Mouse (Mus musculus) lung, embryonic 15.5 days (tissue): Measurements from ENCODE around the gene Acad11. TPM values are rescaled to one million over a fixed set of nuclear protein-coding genes. Genes with fewer than 3 reads are reported as not detected.
A peak's percentile ranks its signal among the peaks of the same experiment; 100 is the strongest.

ENCODE experiments used
- ATAC-seq: fragments of 200-750 bp; cut with Nextera tagmentation; 2 replicates; pipeline ENCODE4 v1.8.0; 2017; ENCODE audit warnings: moderate number of reproducible peaks, borderline replicate concordance; ENCODE audit not compliant: low FRiP score, low TSS enrichment; ENCODE audit errors: extremely low read depth
- H3K27ac ChIP-seq: fragments of 300-500 bp; sonication (generic); 2 replicates; pipeline ENCODE4 v1.5.1; 2015; ENCODE audit warnings: moderate library complexity, mild to moderate bottlenecking, inconsistent platforms
- H3K27me3 ChIP-seq: fragments of 300-500 bp; sonication (generic); 2 replicates; pipeline ENCODE4 v1.6.1; 2015; ENCODE audit warnings: inconsistent platforms
- H3K36me3 ChIP-seq: fragments of 300-500 bp; sonication (generic); 2 replicates; pipeline ENCODE4 v1.6.1; 2015; ENCODE audit warnings: inconsistent platforms
- H3K4me1 ChIP-seq: fragments of 300-500 bp; sonication (generic); 2 replicates; pipeline ENCODE4 v1.6.1; 2015; ENCODE audit warnings: inconsistent platforms
- H3K4me2 ChIP-seq: fragments of 300-500 bp; sonication (generic); 2 replicates; pipeline ENCODE4 v1.6.1; 2015; ENCODE audit warnings: inconsistent platforms, mild to moderate bottlenecking, moderate library complexity
- H3K4me3 ChIP-seq: fragments of 300-500 bp; sonication (generic); 2 replicates; pipeline ENCODE4 v1.5.1; 2015; ENCODE audit warnings: mild to moderate bottlenecking, inconsistent platforms
- H3K9ac ChIP-seq: fragments of 300-500 bp; sonication (generic); 2 replicates; pipeline ENCODE4 v1.6.1; 2015; ENCODE audit warnings: inconsistent platforms
- H3K9me3 ChIP-seq: fragments of 300-500 bp; sonication (generic); 2 replicates; pipeline ENCODE4 v1.6.1; 2016; ENCODE audit warnings: inconsistent platforms
- WGBS: fragments of 180-500 bp; shearing (Covaris S2); methylation state at CpG from one replicate; pipeline ENCODE4 v1.1.7; 2015; 5-methylcytosine and 5-hydroxymethylcytosine counted together
- polyA plus RNA-seq: library from polyadenylated mRNA; unstranded; fragments of >200 nt; fragmentation: Nextera tagmentation; extraction: Ambion mirVana; gene quantifications from 2 replicates; pipeline ENCODE4 v1.2.1, GENCODE M21; 2015

Acad11 gene
- polyA plus RNA-seq, 1 experiment from 2014 or later, result 10.8 TPM

DNA sequence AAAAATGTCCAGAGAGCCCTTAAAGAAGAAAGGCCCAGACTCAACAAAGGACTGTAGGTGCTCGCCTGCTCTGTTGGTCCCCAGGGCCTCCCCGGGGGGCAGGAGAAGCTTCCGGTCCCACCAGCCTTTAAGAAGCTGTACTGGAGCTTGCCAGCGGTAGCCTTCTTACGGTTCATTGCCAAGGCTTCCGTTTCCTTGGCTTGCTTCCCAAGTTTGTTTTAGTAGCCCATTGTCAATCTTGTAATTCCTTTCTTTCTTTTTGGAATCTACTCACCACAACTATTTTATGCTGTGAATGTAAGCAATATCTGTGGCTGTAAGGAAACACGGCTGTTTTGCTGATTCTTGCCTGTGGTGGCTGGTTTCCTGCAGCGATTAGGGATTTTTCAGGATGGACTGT, 25.4 kb downstream of the Acad11 start:
- peak; percentile 55; the same call in 1 of the 2 replicates for ATAC-seq
- peak overlapping the region; percentile 75 for H3K27ac ChIP-seq
- H3K4me3 ChIP-seq, result no peak overlapping the region
- H3K4me1 ChIP-seq, result peaks cover 10% of the 10 kb centered on the region
- H3K27me3 ChIP-seq, result no peaks in the 10 kb centered on the region
- H3K36me3 ChIP-seq, result no peaks in the 10 kb centered on the region
- 38% methylated on average over 8 of the region's 8 CpGs for WGBS
- H3K9me3 ChIP-seq, result no peaks in the 10 kb centered on the region
- 0 out of 2 replicates have a peak overlapping the region, but pooled peaks have one; percentile 1 for H3K4me2 ChIP-seq
- no peak overlapping the region for H3K9ac ChIP-seq

DNA sequence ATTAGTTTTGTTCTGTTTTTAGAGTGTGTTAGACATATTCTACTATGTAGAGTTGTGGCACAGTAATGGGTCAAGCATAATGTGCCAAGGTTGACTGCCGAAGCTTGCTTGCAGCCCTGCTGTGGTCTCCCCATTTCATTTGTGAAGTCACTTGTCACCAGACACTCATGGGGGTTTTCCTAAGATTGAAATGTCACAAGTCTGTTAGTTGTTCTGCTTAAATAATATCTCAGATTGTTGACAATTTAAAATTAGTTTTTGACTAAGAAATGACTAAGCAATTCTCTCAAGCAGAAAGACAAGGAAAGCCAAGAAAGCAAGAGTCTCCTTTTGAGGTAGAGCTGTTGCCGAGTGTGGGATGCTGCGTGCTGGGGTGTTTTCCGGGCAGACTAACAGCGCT, 29.8 kb downstream of the Acad11 start:
- H3K27ac ChIP-seq, result no peak overlapping the region
- no peak overlapping the region for H3K4me3 ChIP-seq
- H3K27me3 ChIP-seq, result no peaks in the 10 kb centered on the region
- ATAC-seq, result no peak
- H3K4me2 ChIP-seq, result no peak overlapping the region
- WGBS, result 89% methylated on average over 5 of the region's 5 CpGs
- H3K36me3 ChIP-seq, result no peaks in the 10 kb centered on the region
- no peak overlapping the region for H3K9ac ChIP-seq
- no peaks in the 10 kb centered on the region for H3K9me3 ChIP-seq
- H3K4me1 ChIP-seq, result peaks cover 9% of the 10 kb centered on the region

DNA sequence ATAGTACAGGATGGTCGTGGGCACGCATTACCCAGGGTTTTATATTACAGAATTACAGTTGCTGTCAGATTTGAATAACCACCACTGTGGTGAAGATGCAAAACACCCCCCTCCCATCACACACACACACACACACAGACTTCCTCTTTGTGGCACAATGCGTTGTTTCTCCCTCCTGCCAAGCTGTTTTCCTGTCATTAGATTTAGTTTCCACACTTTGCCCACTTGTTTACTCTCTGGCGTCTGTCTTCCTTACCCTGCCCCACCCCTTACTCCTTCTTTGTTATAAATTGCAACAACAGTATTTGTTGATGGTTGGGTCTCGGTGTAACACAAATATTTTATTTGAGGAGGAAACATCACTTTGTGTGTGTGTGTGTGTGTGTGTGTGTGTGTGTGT, 35.1 kb downstream of the Acad11 start:
- no peak overlapping the region for H3K9ac ChIP-seq
- no peaks in the 10 kb centered on the region for H3K36me3 ChIP-seq
- 36% methylated on average over 5 of the region's 5 CpGs for WGBS
- no peak for ATAC-seq
- no peak overlapping the region for H3K27ac ChIP-seq
- H3K4me1 ChIP-seq, result no peaks in the 10 kb centered on the region
- no peaks in the 10 kb centered on the region for H3K9me3 ChIP-seq
- no peak overlapping the region for H3K4me3 ChIP-seq
- H3K27me3 ChIP-seq, result no peaks in the 10 kb centered on the region
- no peak overlapping the region for H3K4me2 ChIP-seq

DNA sequence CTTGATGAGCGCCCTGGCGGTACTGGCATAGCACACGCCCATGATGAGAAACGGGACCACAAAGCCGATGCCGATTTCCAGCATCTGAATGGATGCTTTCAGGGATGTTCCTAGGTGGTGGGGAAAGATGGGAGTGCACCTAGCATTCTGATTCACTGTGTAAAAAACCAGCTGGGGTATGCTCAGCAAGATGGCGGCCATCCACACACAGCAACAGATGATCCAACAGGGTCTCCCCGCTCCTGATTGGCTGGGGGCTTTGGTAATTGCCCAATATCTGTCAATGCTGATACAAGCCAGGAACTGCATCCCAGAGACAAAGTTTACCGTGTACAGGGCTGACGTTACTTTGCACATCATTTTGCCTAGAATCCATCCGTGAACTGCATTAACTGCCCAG, 35.9 kb downstream of the Acad11 start:
- Histone ChIP-seq H3K9ac (no peak overlapping the region), H3K4me1 (no peaks in the 10 kb centered on the region), H3K36me3 (no peaks in the 10 kb centered on the region), H3K4me3 (no peak overlapping the region), H3K4me2 (no peak overlapping the region), H3K27ac (no peak overlapping the region), H3K9me3 (no peaks in the 10 kb centered on the region), H3K27me3 (no peaks in the 10 kb centered on the region)
- 85% methylated on average over 11 of the region's 11 CpGs for WGBS
- no peak for ATAC-seq

DNA sequence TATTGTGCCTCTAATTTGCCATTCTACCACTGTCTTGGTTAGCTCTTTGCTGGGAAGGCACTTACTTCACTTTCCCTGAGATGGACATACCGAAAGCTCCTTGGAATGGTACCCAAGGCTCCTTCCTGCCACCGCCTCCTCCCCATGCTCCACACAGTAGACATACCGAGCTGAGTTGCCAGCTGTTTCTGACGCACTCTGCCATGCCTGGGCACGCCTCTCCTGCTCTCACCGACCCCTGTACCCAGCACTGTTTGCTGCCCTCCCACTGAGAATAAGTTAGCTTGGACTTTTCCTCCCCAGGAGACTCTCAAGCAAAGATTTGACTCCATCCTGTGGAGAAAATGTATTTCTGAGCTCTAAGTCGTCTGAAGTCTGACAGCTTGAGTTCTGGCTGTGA, 37.6 kb downstream of the Acad11 start:
- no peaks in the 10 kb centered on the region for H3K4me1 ChIP-seq
- no peaks in the 10 kb centered on the region for H3K36me3 ChIP-seq
- H3K27me3 ChIP-seq, result no peaks in the 10 kb centered on the region
- no peak overlapping the region for H3K4me2 ChIP-seq
- WGBS, result 62% methylated on average over 7 of the region's 7 CpGs
- no peak overlapping the region for H3K27ac ChIP-seq
- no peaks in the 10 kb centered on the region for H3K9me3 ChIP-seq
- no peak overlapping the region for H3K9ac ChIP-seq
- no peak overlapping the region for H3K4me3 ChIP-seq
- no peak for ATAC-seq

DNA sequence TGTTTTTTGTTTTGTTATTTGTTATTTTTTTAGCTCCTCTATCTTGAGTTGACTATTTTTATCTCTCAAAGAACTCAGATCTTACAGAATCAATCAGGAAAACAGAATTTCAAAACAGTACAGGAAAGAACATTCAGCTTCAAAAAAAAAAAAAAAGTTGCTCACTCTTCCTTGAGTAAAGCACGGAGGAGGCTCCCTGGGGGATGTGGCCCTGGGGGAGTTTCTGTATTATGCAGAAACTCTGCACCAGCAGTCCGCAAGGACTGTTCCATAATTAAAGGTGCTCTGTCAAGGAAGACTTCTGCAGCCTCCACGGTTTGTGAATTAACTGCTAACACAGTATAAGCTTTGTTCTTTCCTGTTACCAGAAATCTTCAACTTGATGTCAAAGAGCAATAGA, 38.3 kb downstream of the Acad11 start:
- no peak overlapping the region for H3K27ac ChIP-seq
- H3K9ac ChIP-seq, result no peak overlapping the region
- H3K36me3 ChIP-seq, result no peaks in the 10 kb centered on the region
- WGBS, result 36% methylated on average over 3 of the region's 3 CpGs
- no peaks in the 10 kb centered on the region for H3K27me3 ChIP-seq
- no peak for ATAC-seq
- no peak overlapping the region for H3K4me2 ChIP-seq
- no peaks in the 10 kb centered on the region for H3K4me1 ChIP-seq
- H3K4me3 ChIP-seq, result no peak overlapping the region
- H3K9me3 ChIP-seq, result no peaks in the 10 kb centered on the region

DNA sequence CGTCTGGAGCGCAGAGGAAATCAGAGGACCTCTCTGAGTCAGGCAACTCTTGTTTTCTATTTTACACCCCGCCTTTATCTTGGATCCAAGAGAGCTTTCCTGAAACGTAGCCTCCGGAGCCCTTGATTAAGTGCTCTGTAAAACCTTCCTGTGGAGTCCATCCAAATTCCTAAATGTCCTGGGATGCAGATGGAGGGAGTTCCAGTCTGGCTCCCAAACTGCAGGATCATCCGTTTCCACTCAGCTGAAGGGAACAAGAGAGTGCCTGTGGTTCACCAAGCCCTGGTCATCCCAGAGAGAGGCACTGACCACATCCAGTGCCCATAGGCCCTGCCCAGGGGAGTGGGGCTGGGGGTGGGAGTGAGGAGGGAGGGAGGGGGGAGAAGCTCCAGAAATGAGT, 39.1 kb downstream of the Acad11 start:
- no peak overlapping the region for H3K4me3 ChIP-seq
- H3K36me3 ChIP-seq, result no peaks in the 10 kb centered on the region
- WGBS, result 36% methylated on average over 6 of the region's 6 CpGs
- ATAC-seq, result no peak
- no peaks in the 10 kb centered on the region for H3K9me3 ChIP-seq
- no peaks in the 10 kb centered on the region for H3K4me1 ChIP-seq
- no peak overlapping the region for H3K4me2 ChIP-seq
- H3K9ac ChIP-seq, result no peak overlapping the region
- H3K27me3 ChIP-seq, result no peaks in the 10 kb centered on the region
- H3K27ac ChIP-seq, result no peak overlapping the region

DNA sequence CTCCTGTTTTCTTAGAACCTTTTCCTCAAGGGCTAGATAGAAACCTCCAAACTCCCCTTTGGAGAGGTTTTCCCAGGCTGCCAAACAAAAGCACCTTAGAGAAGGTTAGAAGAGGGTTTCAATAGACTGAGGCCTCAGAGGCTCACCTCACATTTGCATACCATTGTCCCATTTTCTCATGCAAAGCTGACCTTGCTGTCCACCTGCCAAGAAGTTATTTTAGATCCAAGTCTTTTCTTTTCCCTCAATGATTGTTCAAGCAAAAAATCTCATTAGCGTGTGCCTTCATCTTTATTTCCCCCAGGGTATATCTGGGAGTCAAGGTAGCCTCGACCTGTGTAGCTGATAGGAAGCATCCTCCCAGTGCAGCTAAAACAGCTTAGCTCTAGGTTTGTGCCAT, 39.7 kb downstream of the Acad11 start:
- Histone ChIP-seq H3K27ac (no peak overlapping the region), H3K27me3 (no peaks in the 10 kb centered on the region), H3K9me3 (no peaks in the 10 kb centered on the region), H3K4me1 (no peaks in the 10 kb centered on the region), H3K9ac (no peak overlapping the region), H3K4me2 (no peak overlapping the region), H3K4me3 (no peak overlapping the region), H3K36me3 (no peaks in the 10 kb centered on the region)
- 46% methylated on average over 2 of the region's 2 CpGs for WGBS
- no peak for ATAC-seq

DNA sequence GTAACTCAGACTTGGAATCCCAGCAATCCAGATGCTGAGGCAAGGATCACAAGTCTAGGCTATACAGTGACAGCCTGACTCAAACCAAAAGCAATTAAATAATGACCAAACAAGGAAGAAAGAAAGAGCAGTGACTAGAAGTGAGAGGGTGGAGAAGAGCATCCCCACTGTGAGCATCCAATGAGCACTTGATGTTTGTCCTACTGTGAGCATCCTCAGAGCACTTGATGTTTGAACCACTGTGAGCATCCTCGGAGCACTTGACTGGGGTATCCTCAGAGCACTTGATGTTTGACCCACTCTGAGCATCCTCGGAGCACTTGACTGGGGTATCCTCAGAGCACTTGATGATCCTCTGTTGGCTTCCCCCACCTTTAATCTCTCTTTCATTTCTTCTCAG, 41.8 kb downstream of the Acad11 start:
- Histone ChIP-seq H3K4me3 (no peak overlapping the region), H3K4me1 (no peaks in the 10 kb centered on the region), H3K9ac (no peak overlapping the region), H3K27me3 (no peaks in the 10 kb centered on the region), H3K36me3 (no peaks in the 10 kb centered on the region), H3K27ac (no peak overlapping the region), H3K4me2 (no peak overlapping the region), H3K9me3 (no peaks in the 10 kb centered on the region)
- 75% methylated on average over 2 of the region's 2 CpGs for WGBS
- no peak for ATAC-seq

DNA sequence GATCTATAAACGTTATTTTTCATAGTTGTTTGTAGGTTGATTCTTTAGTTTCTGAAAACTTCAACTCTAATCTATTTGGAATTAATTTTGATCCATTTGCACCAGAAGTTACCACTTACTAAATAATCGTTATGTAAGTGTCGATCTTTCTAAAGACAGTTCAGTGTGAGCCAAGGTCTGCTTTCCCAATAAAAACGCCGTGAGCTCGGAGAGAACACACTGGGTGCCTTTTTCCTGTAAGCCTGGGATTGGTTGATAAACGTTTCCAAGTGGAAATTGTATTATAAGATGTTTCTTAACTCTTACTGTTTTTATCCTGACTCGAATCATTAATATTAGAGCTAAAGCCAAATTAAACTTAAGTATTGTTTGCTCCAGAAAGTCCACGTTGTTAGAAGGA, 43.8 kb downstream of the Acad11 start:
- Histone ChIP-seq H3K9ac (no peak overlapping the region), H3K4me2 (no peak overlapping the region), H3K9me3 (no peaks in the 10 kb centered on the region), H3K27me3 (no peaks in the 10 kb centered on the region), H3K4me3 (no peak overlapping the region), H3K4me1 (no peaks in the 10 kb centered on the region), H3K27ac (no peak overlapping the region), H3K36me3 (no peaks in the 10 kb centered on the region)
- ATAC-seq, result no peak
- whole genome bisulfite sequencing, result 61% methylated on average over 9 of the region's 9 CpGs

DNA sequence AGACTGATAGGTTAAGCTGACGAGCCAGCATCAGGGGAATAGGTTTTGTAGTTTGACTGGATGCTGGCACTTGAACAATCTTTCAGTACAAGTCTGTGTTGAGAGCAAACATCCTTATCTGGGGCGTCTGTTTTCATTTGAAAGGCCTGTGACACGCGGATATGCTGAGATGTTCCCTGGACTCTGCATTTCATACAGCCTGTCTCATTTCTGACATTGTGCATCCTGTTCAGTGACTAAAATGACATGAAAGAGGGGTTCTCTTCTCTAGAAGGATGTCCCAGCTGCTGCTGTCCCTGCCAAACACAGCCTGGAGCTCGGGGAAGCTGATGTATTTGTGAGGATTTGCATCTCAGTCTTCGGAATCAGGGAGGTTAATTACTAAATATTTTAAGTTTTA, 44.3 kb downstream of the Acad11 start:
- Histone ChIP-seq H3K9ac (no peak overlapping the region), H3K4me2 (no peak overlapping the region), H3K27me3 (no peaks in the 10 kb centered on the region), H3K4me1 (no peaks in the 10 kb centered on the region), H3K27ac (no peak overlapping the region), H3K36me3 (no peaks in the 10 kb centered on the region), H3K9me3 (no peaks in the 10 kb centered on the region), H3K4me3 (no peak overlapping the region)
- no peak for ATAC-seq
- WGBS, result 27% methylated on average over 6 of the region's 6 CpGs

DNA sequence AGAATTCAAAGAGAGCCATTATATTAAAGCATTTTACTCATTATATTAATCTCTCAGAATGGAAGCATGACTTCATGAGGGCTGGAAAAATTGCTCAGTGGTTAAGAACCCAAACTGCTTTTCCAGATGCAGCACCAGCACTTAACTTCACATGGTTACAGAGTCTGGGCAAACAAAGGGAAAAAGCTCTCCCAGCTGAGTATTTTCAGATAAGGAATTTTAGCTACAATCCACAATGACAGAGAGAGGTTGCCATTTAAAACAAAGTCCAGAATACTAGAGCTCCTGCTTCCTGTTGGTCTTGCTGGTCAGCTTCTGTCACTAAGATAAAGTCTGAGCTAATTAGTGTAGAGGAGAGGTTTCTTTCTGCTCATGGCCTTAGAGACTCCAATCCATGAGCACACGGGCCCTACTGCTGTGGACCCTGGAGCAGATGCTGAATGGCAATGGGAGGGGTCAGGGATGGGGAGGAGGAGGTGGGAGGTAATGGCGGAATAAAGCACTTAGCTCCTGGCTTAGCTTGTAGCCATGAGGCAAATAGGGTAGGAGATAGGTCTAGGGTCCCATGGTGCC, 45.5 kb downstream of the Acad11 start:
- H3K9ac ChIP-seq, result no peak overlapping the region
- no peak for ATAC-seq
- 49% methylated on average over 2 of the region's 2 CpGs for WGBS
- H3K4me1 ChIP-seq, result no peaks in the 10 kb centered on the region
- H3K4me2 ChIP-seq, result no peak overlapping the region
- no peak overlapping the region for H3K4me3 ChIP-seq
- no peaks in the 10 kb centered on the region for H3K36me3 ChIP-seq
- H3K9me3 ChIP-seq, result no peaks in the 10 kb centered on the region
- H3K27ac ChIP-seq, result no peak overlapping the region
- no peaks in the 10 kb centered on the region for H3K27me3 ChIP-seq

DNA sequence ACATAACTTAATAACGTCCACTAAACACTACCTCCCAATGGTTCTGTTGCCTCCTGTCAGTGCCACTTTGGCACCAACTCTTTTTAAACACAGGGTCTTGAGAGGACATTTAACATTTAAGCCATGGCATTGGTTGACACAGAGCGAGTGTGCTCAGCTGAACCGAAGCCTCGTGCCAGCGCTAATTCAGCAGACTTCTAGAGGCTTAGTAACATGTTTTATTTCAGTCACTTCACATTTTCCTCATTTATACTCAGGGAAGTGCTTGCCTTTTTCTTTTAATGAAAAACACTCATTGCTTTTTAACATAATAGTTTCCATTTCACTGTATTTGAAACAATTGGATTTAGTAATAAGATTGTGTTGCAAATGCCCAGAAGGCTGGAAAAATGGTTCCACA, 46.0 kb downstream of the Acad11 start:
- no peaks in the 10 kb centered on the region for H3K4me1 ChIP-seq
- WGBS, result 86% methylated on average over 5 of the region's 5 CpGs
- H3K36me3 ChIP-seq, result no peaks in the 10 kb centered on the region
- no peak overlapping the region for H3K27ac ChIP-seq
- H3K4me3 ChIP-seq, result no peak overlapping the region
- H3K4me2 ChIP-seq, result no peak overlapping the region
- ATAC-seq, result no peak
- no peaks in the 10 kb centered on the region for H3K27me3 ChIP-seq
- no peaks in the 10 kb centered on the region for H3K9me3 ChIP-seq
- no peak overlapping the region for H3K9ac ChIP-seq
